ENCODE assay signal across 7 mouse cellular contexts in genomic region chrX:37167085-37167484, GRCm38 (mm10). TPM values are rescaled to one million over a fixed set of nuclear protein-coding genes. Genes with fewer than 3 reads are reported as not detected.
DNase-seq lines count a peak whose midpoint lies in the region; ATAC-seq and TF ChIP-seq lines count a peak whose summit lies in the region.

No protein-coding gene starts in this region.

- no peak for TF ChIP-seq POLR2A in ES-Bruce4 (IDR thresholded peaks at IDR 0.05; ENCODE audit: insufficient read depth, low read length)
- no peak for TF ChIP-seq POLR2A in lung, adult 2 months (IDR thresholded peaks at IDR 0.05; ENCODE audit: borderline replicate concordance, extremely low read depth, low read depth, low read length)

- no peak overlapping the region for H3K9ac ChIP-seq in kidney, embryonic 15.5 days
- H3K9ac ChIP-seq in ES-Bruce4 (ENCODE audit: low read depth, poor library complexity, severe bottlenecking): no peak overlapping the region

- H3K9me3 ChIP-seq in kidney, embryonic 15.5 days (replicated peaks): no peaks in the 10 kb centered on the region
- no peaks in the 10 kb centered on the region for H3K9me3 ChIP-seq in ES-Bruce4 (replicated peaks; ENCODE audit: control insufficient read depth, insufficient read depth, low read length, poor library complexity, severe bottlenecking)

- no peaks in the 10 kb centered on the region for H3K27me3 ChIP-seq in kidney, embryonic 15.5 days
- H3K27me3 ChIP-seq in ES-Bruce4 (ENCODE audit: control insufficient read depth, insufficient read depth, low read length, poor library complexity, severe bottlenecking): no peaks in the 10 kb centered on the region

- no peak overlapping the region for H3K4me3 ChIP-seq in kidney, embryonic 15.5 days (replicated peaks)
- no peak overlapping the region for H3K4me3 ChIP-seq in ES-Bruce4 (ENCODE audit: low read depth, low read length)
- H3K4me3 ChIP-seq in lung, adult 2 months (replicated peaks; ENCODE audit: extremely low read depth, low read depth, low read length): no peak overlapping the region

- TF ChIP-seq CTCF in ES-Bruce4 (IDR thresholded peaks at IDR 0.05; ENCODE audit: low read depth, low read length): peak; percentile 22
- TF ChIP-seq CTCF in lung, adult 2 months (IDR thresholded peaks at IDR 0.05; ENCODE audit: insufficient read depth, low read length): peak; percentile 24; the same call in 1 of the 2 replicates

- peak; percentile 36 for DNase-seq in kidney, adult 18-20 months
- DNase-seq in adrenal gland, postnatal 10 days: peak; percentile 39
- peak; percentile 5 for DNase-seq in lung, adult 2 months
- DNase-seq in thymus, postnatal 0 days (ENCODE audit: low spot score): peak; percentile 42

- TF ChIP-seq EP300 in ES-Bruce4 (IDR thresholded peaks at IDR 0.05; ENCODE audit: insufficient read depth, low read depth, low read length): no peak

- no peaks in the 10 kb centered on the region for H3K36me3 ChIP-seq in kidney, embryonic 15.5 days
- no peaks in the 10 kb centered on the region for H3K36me3 ChIP-seq in ES-Bruce4 (ENCODE audit: control insufficient read depth, insufficient read depth, low read length, poor library complexity, severe bottlenecking)

- no peak overlapping the region for H3K27ac ChIP-seq in kidney, embryonic 15.5 days
- no peak overlapping the region for H3K27ac ChIP-seq in ES-Bruce4 (ENCODE audit: insufficient read depth, low read length)

- 21% methylated on average over 3 of the region's 3 CpGs for WGBS in kidney, embryonic 15.5 days
- 44% methylated on average over 3 of the region's 3 CpGs for WGBS in lung, adult 2 months

- ATAC-seq in kidney, embryonic 15.5 days (replicated peaks; ENCODE audit: low FRiP score): no peak
- peak; percentile 96 for ATAC-seq in granulocyte monocyte progenitor cell, adult 5-6 weeks (replicated peaks; ENCODE audit: poor library complexity, severe bottlenecking)

- H3K4me2 ChIP-seq in kidney, embryonic 15.5 days: no peak overlapping the region

- H3K4me1 ChIP-seq in kidney, embryonic 15.5 days: no peaks in the 10 kb centered on the region
- H3K4me1 ChIP-seq in ES-Bruce4 (ENCODE audit: control insufficient read depth, insufficient read depth, low read length): no peaks in the 10 kb centered on the region
- no peaks in the 10 kb centered on the region for H3K4me1 ChIP-seq in lung, adult 2 months (ENCODE audit: control insufficient read depth, insufficient read depth, low read length)

RNA-seq across cellular contexts. Expression of gene Akap14, which starts 1.6 kb away (rescaled TPM):
- polyA plus RNA-seq in kidney, embryonic 15.5 days (2015; fragmentation: Nextera tagmentation; extraction: Ambion mirVana): 0.12 TPM in 1 of 2 replicates, not detected in the other
- polyA plus RNA-seq in ES-Bruce4 (2011; ENCODE audit: insufficient read depth, insufficient read length, low read depth, missing spikeins): not detected in 2 replicates
- total RNA-seq in adrenal gland, postnatal 10 days (2021): not detected
- not detected in 2 replicates for total RNA-seq in granulocyte monocyte progenitor cell, adult 5-6 weeks (2014; fragmentation: Nextera tagmentation)
- not detected in 2 replicates for total RNA-seq in granulocyte monocyte progenitor cell, adult 5-6 weeks (2017)
- 4.0 and 4.4 TPM in 2 replicates for polyA plus RNA-seq in lung, adult 2 months (2012; rRNA removed)
- 0.17 TPM in 1 of 2 replicates, not detected in the other for polyA plus RNA-seq in thymus, postnatal 0 days (2015; fragmentation: Nextera tagmentation; extraction: Ambion mirVana)

RNA-seq across cellular contexts. Expression of gene Ndufa1, which starts 23.9 kb away (rescaled TPM):
- polyA plus RNA-seq in kidney, embryonic 15.5 days (2015; fragmentation: Nextera tagmentation; extraction: Ambion mirVana): 432 and 490 TPM in 2 replicates
- 114 and 118 TPM in 2 replicates for polyA plus RNA-seq in ES-Bruce4 (2011; ENCODE audit: insufficient read depth, insufficient read length, low read depth, missing spikeins)
- 100 to 1,000 TPM; 559 to 592 TPM for total RNA-seq in adrenal gland, postnatal 10 days (2021)
- total RNA-seq in granulocyte monocyte progenitor cell, adult 5-6 weeks (2014; fragmentation: Nextera tagmentation): 227 and 528 TPM in 2 replicates
- 90.1 and 112 TPM in 2 replicates for total RNA-seq in granulocyte monocyte progenitor cell, adult 5-6 weeks (2017)
- polyA plus RNA-seq in lung, adult 2 months (2012; rRNA removed): 175 and 198 TPM in 2 replicates
- 690 and 722 TPM in 2 replicates for polyA plus RNA-seq in thymus, postnatal 0 days (2015; fragmentation: Nextera tagmentation; extraction: Ambion mirVana)

RNA-seq across cellular contexts. Expression of gene Rnf113a1, which starts 24.0 kb away (rescaled TPM):
- 8.9 TPM in 2 replicates for polyA plus RNA-seq in kidney, embryonic 15.5 days (2015; fragmentation: Nextera tagmentation; extraction: Ambion mirVana)
- 5.3 and 9.1 TPM in 2 replicates for polyA plus RNA-seq in ES-Bruce4 (2011; ENCODE audit: insufficient read depth, insufficient read length, low read depth, missing spikeins)
- 1 to 10 TPM; 4.3 to 4.6 TPM for total RNA-seq in adrenal gland, postnatal 10 days (2021)
- 0.73 and 5.8 TPM in 2 replicates for total RNA-seq in granulocyte monocyte progenitor cell, adult 5-6 weeks (2014; fragmentation: Nextera tagmentation)
- 2.9 and 3.8 TPM in 2 replicates for total RNA-seq in granulocyte monocyte progenitor cell, adult 5-6 weeks (2017)
- polyA plus RNA-seq in lung, adult 2 months (2012; rRNA removed): 1.9 and 2.1 TPM in 2 replicates
- 16.7 and 17.5 TPM in 2 replicates for polyA plus RNA-seq in thymus, postnatal 0 days (2015; fragmentation: Nextera tagmentation; extraction: Ambion mirVana)

RNA-seq across cellular contexts. Expression of gene Nkap, which starts 40.5 kb away (rescaled TPM):
- 16.0 and 17.5 TPM in 2 replicates for polyA plus RNA-seq in kidney, embryonic 15.5 days (2015; fragmentation: Nextera tagmentation; extraction: Ambion mirVana)
- polyA plus RNA-seq in ES-Bruce4 (2011; ENCODE audit: insufficient read depth, insufficient read length, low read depth, missing spikeins): 26.1 and 27.2 TPM in 2 replicates
- 10 to 100 TPM; 12.6 to 16.1 TPM for total RNA-seq in adrenal gland, postnatal 10 days (2021)
- total RNA-seq in granulocyte monocyte progenitor cell, adult 5-6 weeks (2014; fragmentation: Nextera tagmentation): 11.0 and 15.8 TPM in 2 replicates
- total RNA-seq in granulocyte monocyte progenitor cell, adult 5-6 weeks (2017): 16.3 and 65.0 TPM in 2 replicates
- 2.3 and 2.9 TPM in 2 replicates for polyA plus RNA-seq in lung, adult 2 months (2012; rRNA removed)
- polyA plus RNA-seq in thymus, postnatal 0 days (2015; fragmentation: Nextera tagmentation; extraction: Ambion mirVana): 21.6 and 26.4 TPM in 2 replicates

RNA-seq across cellular contexts. Expression of gene Gm9, which starts 43.8 kb away (rescaled TPM):
- polyA plus RNA-seq in kidney, embryonic 15.5 days (2015; fragmentation: Nextera tagmentation; extraction: Ambion mirVana): not detected in 2 replicates
- 3.0 and 3.3 TPM in 2 replicates for polyA plus RNA-seq in ES-Bruce4 (2011; ENCODE audit: insufficient read depth, insufficient read length, low read depth, missing spikeins)
- total RNA-seq in adrenal gland, postnatal 10 days (2021): not detected
- total RNA-seq in granulocyte monocyte progenitor cell, adult 5-6 weeks (2014; fragmentation: Nextera tagmentation): not detected in 2 replicates
- not detected in 2 replicates for total RNA-seq in granulocyte monocyte progenitor cell, adult 5-6 weeks (2017)
- polyA plus RNA-seq in lung, adult 2 months (2012; rRNA removed): not detected in 2 replicates
- polyA plus RNA-seq in thymus, postnatal 0 days (2015; fragmentation: Nextera tagmentation; extraction: Ambion mirVana): not detected in 2 replicates
